Mouse (Mus musculus) adrenal gland, adult 2 months (tissue): ENCODE measurements around the gene Ppif. TPM values are rescaled to one million over a fixed set of nuclear protein-coding genes. Genes with fewer than 3 reads are reported as not detected.

Experiments used
- DNase-seq: peaks from one replicate; pipeline ENCODE4 v3.0.0; 2021
- polyA plus RNA-seq: library from polyadenylated mRNA; depleted of rRNA; stranded (reverse); fragments of >200 nt; gene quantifications from 2 replicates; pipeline ENCODE4 v1.2.3, GENCODE M21; 2012; rRNA removed
- total RNA-seq, 2 experiments: library from RNA; stranded (reverse); gene quantifications; 2 replicates each; pipeline ENCODE4 v1.2.3; 2021

Ppif gene
- total and polyA plus RNA-seq, 3 experiments, result 21.2 to 103 (median 34.6) TPM

DNA sequence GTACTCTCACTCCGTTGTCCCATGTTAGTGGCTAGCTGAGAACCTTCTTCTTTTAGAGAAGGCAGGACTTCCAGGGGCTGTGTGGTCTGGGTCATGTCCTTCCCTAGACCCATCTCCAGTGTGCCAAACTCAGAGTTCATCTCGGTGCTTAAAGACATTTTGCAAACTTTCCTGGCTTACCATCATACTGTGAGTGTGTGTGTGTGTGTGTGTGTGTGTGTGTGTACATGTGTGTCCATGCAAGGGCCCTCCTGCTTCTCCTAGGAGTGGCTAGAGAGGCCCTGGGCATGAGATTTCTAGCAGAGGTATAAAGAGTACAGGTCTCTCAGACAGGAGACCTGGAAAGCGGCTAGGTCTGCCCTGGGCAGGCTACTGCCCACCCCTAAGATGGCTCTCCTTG is 42.2 kb downstream of the Ppif start:
- DNase-seq, result no peak

DNA sequence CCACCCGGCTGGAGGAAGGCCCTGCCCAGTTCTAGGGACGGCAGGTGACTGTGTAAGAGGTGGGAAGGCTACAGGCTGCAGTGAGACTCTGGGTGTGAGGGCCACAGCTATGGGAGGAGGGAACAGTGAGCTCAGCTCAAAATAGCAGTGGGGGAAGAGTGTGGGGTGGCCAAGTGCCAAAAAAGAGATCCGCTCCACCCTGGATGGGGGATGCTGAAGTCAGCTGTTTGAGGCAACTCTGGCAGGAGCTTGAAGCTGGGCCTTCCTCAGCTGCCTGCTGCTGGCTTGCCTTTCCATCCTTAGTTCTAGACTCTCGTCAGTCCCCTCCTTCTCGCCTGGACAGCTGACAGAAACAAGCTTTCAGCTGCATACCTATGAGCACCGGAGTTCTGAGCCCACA is 42.6 kb downstream of the Ppif start:
- peak; percentile 63 for DNase-seq

DNA sequence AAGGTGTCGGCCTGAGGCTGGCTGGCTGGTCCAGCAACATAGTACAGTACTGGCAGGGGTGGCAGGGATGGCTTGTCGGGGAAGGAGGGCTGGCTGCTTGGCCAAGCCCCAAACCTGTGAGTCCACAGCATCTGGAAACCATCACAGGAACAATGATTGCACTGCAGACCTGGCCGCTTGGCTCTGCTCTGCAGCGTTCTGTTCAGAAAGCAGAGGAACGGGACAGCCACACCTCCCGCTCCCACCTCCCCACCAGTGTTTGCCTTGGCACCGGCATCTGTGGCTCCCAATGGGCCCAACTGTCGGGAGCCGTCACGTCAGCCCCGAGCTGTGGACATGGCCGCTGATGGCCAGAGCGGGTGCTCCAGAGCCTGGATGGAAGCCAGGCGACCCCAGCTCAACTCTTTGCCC is 44.6 kb downstream of the Ppif start:
- peak; percentile 37 for DNase-seq

DNA sequence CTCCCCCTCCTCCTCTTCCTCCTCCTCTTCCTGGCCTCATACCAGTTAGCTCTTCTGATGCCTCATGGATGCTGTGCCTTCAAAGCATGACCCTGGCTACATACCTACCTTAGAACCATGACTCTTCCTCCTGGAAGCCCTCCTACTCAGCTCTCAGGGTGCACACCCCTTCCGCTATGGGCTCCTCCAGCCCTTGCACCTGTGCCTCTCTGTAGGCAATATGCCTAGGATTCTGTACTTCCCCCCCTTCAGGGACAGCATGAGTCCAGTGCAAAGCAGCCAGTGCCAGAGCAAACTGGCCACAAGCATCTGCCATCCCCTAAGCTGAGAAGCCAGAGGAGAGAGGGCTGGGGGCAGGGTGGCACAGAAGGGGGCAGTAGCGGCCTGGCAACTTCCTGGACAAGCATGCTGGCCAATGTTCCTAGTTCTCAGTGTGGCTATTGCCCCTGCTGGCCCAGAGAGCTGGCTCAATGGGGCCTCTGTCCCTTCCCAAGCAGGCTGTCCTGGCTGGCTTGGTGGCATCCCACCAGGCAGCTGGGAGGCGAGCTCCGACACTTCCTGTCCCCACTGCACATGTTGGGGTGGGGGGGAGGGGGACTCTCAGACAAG is 46.1 kb downstream of the Ppif start:
- DNase-seq, result no peak

DNA sequence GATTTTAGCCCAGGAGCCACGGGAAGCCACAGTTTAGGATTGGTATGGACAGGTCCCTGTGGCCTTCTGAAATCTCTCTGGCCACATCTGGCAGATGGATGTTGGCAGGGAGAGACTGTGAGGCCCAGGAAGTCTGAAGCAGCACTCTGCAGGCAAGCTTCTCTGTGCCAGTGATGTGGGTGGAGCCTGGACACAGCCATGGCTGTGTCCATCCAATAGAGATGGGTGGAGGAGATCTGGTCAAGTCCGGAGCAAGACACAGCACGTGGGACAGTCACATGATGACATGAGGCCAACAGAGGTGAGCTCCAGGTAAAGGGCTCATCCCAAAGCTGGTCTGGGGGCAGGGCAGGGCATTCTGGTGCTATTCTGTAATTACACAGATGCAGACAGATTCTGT is 47.3 kb downstream of the Ppif start:
- DNase-seq, result no peak

DNA sequence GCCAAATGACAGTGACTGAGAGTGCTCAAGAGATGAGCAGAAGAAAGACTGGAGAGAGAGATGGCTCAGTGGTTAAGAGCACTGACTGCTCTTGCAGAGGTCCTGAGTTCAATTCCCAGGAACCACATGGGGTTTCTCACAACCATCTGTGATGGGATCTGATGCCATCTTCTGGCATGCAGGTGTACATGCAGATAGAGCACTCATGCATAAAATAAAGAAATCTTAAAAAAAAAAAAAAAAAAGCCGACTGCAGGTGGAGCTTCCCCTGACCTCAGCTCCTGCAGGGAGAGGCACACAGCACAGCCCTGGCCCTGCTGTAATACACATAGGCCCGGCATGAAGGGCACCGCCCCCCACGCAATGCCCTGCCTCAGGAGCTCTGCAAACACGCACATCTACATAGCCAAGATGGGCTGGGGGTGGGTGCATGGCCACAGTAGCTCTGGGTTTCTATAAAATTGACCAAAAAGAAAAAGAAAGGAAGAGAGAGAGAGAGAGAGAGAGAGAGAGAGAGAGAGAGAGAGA is 48.0 kb downstream of the Ppif start:
- DNase-seq, result no peak

DNA sequence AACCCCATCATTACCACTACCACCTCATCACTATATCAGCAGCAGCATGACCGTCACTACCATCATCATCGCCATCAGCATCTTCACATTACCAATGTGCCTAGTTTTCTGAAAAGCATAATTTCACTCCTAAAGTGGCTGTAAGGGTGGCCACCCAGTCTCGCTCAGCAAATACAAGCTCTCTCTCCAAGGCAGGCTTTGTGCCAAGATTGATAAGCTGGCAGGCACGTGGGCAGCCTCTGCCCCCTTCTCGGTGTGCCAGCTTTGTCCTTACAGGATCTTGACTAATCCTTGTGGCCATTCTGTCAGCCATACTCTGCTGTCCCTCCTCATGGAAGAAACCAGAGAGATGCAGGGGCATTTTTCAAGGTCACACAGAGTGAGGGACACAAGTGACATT is 49.0 kb downstream of the Ppif start:
- DNase-seq, result no peak

DNA sequence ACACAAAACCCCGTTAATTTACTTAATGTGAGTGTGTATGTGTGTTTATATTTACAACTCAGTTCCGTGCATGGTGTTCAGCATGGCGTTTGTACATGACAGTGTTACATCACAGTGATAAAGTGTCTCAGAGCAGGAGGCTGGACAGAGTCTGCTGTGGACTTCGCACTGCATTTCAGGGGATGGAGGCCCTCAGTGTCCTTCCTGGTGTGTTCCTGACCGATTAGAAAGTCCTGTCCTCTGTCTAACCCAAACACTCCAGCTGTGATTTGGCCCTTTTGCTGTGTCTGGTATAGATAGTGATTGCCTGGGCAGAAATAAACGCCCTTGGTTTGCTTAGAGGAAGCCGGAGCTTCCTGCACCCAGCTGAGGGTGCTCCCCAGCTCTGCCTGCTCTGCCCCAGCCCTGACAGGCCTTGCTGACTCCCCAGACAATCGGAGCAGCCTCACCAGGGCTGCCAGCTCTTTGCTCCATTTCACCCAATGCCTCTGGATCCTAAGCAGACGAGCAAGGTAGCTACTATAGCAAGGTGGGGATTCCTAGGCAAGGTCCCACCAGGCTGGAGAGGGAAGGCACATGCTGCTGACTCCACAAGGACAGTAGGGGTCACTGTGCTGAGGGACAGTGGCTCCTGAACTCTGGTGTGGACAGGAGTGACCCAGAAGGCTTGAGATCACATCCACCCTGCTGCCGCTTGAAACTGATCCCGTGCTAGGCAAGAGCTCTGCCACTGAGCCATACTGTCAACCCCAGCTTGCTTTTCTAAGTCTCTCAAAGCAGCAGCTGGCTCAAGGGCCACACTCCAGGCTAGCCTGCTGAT is 51.6 kb downstream of the Ppif start:
- DNase-seq, result no peak

DNA sequence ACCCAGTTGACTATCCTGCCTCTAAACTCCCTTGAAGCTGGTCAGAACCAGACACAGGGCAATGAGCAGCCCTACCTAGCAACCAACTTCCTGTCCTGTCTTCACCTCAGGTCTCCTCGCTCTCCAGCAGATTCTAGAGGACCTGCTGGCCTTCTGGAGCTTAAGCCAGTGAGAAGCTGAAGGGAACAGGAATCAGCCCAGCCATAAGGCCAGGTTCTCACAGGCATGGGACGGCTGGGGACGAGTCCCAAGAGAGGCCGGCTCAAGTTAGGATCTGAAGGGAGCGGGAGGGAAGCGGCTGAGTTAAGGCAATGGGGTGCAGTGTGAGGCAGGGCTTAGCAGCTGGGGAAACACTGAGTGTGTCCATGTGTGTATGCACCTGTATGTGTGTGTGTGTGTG is 52.4 kb downstream of the Ppif start:
- no peak for DNase-seq

DNA sequence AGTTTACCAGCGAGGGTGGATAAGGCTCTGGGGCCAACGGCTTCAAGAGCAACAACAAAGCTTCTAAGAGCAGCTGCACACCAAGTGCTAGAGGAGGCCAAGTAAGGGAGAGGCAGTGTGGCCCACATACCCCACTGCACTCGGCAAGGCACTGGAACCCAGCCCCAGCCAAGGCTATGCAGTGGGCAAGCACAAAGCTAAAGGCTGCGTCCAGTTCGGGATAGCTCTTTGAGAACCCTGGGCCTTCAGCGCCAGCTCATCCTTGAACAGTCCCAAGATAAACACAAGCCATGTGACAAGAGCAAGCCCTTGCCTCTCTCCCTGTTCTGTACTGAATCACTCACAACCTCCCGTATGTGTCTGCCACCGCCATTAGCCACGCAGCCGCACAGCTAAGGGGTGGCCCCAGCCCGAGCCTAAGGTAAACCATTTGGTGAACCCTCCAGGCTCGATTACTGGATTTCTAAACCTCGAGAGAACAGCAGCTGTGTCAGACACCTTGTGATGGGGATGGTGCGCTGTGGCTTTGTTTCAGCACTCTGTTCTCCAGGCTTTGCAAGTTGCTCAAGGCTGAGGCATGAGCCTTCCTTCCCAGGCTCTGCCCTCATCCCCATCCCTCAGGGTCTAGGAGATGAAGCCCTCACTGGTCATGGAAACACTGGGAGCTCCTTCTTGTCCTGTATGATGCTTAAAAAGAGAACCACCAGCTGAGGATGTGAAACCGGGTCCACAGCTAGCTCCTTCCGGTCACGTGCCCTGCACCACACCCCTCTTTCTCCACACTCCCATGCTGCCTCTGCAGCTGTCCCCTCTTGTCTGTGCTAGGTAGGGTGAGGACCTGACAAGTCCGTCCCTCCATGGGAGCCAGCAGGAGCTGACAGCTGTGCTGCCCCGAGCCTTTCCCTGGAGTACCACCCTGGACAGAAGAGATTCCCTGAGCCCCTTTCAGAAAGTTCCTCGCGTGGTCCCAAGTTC is 53.3 kb downstream of the Ppif start:
- peak; percentile 67 for DNase-seq

DNA sequence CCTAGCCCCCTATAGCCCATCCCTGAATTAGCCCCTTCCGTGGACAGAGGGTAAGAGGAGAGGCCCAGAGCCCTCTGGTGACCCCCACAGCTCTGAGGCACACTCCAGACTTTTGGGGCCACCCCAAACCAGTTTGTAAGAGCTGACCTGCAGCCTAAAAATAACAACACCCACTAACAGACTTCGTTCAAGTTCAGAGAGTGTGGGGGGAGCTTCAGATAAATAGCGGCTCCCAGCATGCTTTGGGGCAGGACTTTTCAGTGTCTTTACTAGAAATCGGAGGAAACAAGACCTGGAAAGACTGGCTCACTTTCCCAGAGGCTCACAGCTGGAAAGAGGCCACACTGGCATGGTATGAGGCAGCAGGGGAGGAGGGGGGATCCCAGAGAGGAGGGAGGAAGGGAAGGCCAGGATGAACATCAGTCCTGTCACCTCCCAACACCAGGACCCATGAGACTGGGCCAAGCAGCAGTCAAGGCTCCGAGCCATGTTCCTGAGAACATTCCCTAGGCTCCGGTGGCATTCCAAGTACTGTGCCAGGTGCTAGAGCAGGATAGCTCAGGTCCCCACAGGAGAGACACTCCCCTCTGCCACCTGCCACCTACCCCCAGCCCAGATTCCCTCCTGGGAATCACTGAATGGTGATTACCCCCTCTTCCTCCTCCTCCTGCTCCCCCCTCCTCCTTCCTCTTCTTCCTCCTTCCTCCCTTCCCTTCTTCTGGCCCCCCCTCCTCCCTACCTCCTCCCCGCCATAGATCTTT is 54.2 kb downstream of the Ppif start:
- DNase-seq, result no peak

DNA sequence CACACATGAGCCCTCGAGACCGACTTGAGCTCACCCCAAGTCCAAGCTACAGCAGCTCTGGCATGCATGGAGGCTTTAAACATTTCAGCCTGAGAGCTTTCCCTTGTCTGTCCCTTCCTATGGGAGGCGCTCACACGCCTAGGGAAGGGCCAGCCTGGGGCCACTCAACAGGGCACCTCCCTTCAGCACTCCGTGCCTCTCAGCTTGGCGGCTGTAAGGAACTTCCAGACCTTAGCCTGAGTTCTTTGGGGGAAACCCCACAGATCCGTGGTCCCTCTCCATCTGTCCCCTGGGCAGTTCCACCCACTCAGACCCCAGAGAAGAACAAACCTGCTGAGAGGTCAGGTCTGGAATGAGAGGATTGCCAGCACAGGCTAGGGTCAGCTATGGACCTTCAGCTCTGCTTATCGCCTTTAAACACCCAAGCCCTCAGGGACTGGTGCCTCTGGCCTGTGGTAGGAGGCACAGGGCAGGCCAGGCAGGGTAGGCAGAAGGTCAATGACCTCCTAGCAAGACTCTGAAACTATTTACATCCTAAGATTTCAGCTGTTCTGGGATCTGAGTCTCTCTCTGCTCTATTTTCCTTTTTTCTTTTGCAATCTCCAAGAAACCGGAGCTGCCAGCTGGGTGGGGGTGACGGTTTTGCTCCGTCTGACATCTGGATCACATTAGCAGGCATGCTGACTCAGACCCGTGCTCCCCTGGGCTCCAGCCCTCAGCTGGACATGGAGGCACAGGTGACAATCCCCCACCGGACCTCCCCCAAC is 55.4 kb downstream of the Ppif start:
- peak; percentile 70 for DNase-seq

Other genes with a start within 250 kb of the Ppif start
- 100 to 1,000 TPM in 1 of 2 experiments, 10 to 100 TPM in 1; 90.8 to 142 TPM for gene Zmiz1, start 235.0 kb upstream of the Ppif start, total RNA-seq
- gene Zmiz1, start 235.0 kb upstream of the Ppif start, polyA plus RNA-seq, result 72.7 and 95.8 TPM in 2 replicates
- 10 to 100 TPM; 19.5 to 32.6 TPM for gene Zcchc24, start 74.9 kb downstream of the Ppif start, total RNA-seq
- 19.5 and 20.6 TPM in 2 replicates for gene Zcchc24, start 74.9 kb downstream of the Ppif start, polyA plus RNA-seq
- 10 to 100 TPM; 59.3 to 75.7 TPM for gene Anxa11, start 148.0 kb downstream of the Ppif start, total RNA-seq
- 96.9 and 103 TPM in 2 replicates for gene Anxa11, start 148.0 kb downstream of the Ppif start, polyA plus RNA-seq
- 1 to 10 TPM; 2.8 to 3.1 TPM for gene Plac9a, start 208.9 kb downstream of the Ppif start, total RNA-seq
- 0.44 and 0.74 TPM in 2 replicates for gene Plac9a, start 208.9 kb downstream of the Ppif start, polyA plus RNA-seq
- gene Tmem254a, start 233.5 kb downstream of the Ppif start, total RNA-seq, result 1 to 10 TPM; 1.5 to 2.5 TPM
- 13.0 and 22.3 TPM in 2 replicates for gene Tmem254a, start 233.5 kb downstream of the Ppif start, polyA plus RNA-seq
- not detected for gene Cphx1, start 244.2 kb downstream of the Ppif start, total RNA-seq
- gene Cphx1, start 244.2 kb downstream of the Ppif start, polyA plus RNA-seq, result not detected in 2 replicates